Mouse (Mus musculus) small intestine, adult 2 months (tissue): Measurements from ENCODE around the gene Gm42878.

Experiments
- CTCF ChIP-seq: fragments of 200-500 bp; IDR thresholded peaks from 2 replicates; pipeline ENCODE4 v1.5.1; 2012; ENCODE audit warnings: low read depth, mild to moderate bottlenecking, control low read depth, inconsistent platforms, low read length, moderate library complexity, mixed read lengths; ENCODE audit not compliant: insufficient replicate concordance, insufficient read length; ENCODE audit errors: extremely low read depth
- POLR2A ChIP-seq: fragments of 200-500 bp; IDR thresholded peaks from 2 replicates; pipeline ENCODE4 v1.6.1; 2012; ENCODE audit warnings: low read depth, mild to moderate bottlenecking, control low read depth, inconsistent platforms, low read length, moderate library complexity

GRCm38 (mm10) chr5:121518983-121519382 is 26.3 kb downstream of the Gm42878 start:
- no peak for TF ChIP-seq CTCF
- TF ChIP-seq POLR2A, result no peak
